Mouse (Mus musculus) MEL (cell line): ENCODE measurements around the gene Crip2.

ENCODE experiments used
- CTCF ChIP-seq, 3 experiments: IDR thresholded peaks in 2 of 3; conservative IDR thresholded peaks in 1 of 3; 2 replicates each; pipeline ENCODE4 v1.5.1; 2011 to 2012; ENCODE audit warnings: low read length in 3 of 3, low read depth in 2 of 3, mild to moderate bottlenecking in 2 of 3, improper control_type of control experiment in 1 of 3, inconsistent platforms in 1 of 3, mixed read lengths in 1 of 3, moderate library complexity in 1 of 3; ENCODE audit not compliant: control insufficient read depth in 1 of 3, insufficient read depth in 1 of 3, poor library complexity in 1 of 3, severe bottlenecking in 1 of 3
- EP300 ChIP-seq, 2 experiments: IDR thresholded peaks; 2 replicates each; pipeline ENCODE4 v1.6.1; 2011; ENCODE audit warnings: improper control_type of control experiment in 2 of 2, low read length in 2 of 2, low read depth in 1 of 2, mild to moderate bottlenecking in 1 of 2
- HCFC1 ChIP-seq: IDR thresholded peaks from 2 replicates; pipeline ENCODE4 v1.6.1; 2012; ENCODE audit warnings: low read depth, mild to moderate bottlenecking, inconsistent platforms, low read length, improper control_type of control experiment, moderate library complexity
- MAFK ChIP-seq: IDR thresholded peaks from 2 replicates; pipeline ENCODE4 v1.6.1; 2011; ENCODE audit warnings: low read depth, mild to moderate bottlenecking, low read length, improper control_type of control experiment, borderline replicate concordance
- MAZ ChIP-seq: IDR thresholded peaks from 2 replicates; pipeline ENCODE4 v1.6.1; 2012; ENCODE audit warnings: low read depth, mild to moderate bottlenecking, inconsistent platforms, low read length, improper control_type of control experiment
- MXI1 ChIP-seq: IDR thresholded peaks from 2 replicates; pipeline ENCODE4 v1.6.1; 2011; ENCODE audit warnings: mild to moderate bottlenecking, low read depth, low read length, improper control_type of control experiment
- POLR2A ChIP-seq, 2 experiments: IDR thresholded peaks; 2 replicates each; pipeline ENCODE4 v1.6.1; 2011 to 2012; ENCODE audit warnings: low read length in 2 of 2, mild to moderate bottlenecking in 2 of 2, control low read depth in 1 of 2, improper control_type of control experiment in 1 of 2, low read depth in 1 of 2, moderate library complexity in 1 of 2; ENCODE audit not compliant: control insufficient read depth in 1 of 2, insufficient read depth in 1 of 2, poor library complexity in 1 of 2
- SIN3A ChIP-seq: IDR thresholded peaks from 2 replicates; pipeline ENCODE4 v1.6.1; 2012; ENCODE audit warnings: low read length, improper control_type of control experiment, inconsistent platforms
- UBTF ChIP-seq: IDR thresholded peaks from 2 replicates; pipeline ENCODE4 v1.6.1; 2012; ENCODE audit warnings: low read depth, mild to moderate bottlenecking, inconsistent platforms, low read length, improper control_type of control experiment, moderate library complexity, borderline replicate concordance; ENCODE audit not compliant: insufficient read depth
- USF1 ChIP-seq: IDR thresholded peaks from 2 replicates; pipeline ENCODE4 v1.6.1; 2014; ENCODE audit warnings: low read depth, mild to moderate bottlenecking, inconsistent platforms, low read length, improper control_type of control experiment, moderate library complexity
- ZC3H11A ChIP-seq: IDR thresholded peaks from 2 replicates; pipeline ENCODE4 v1.6.1; 2012; ENCODE audit warnings: low read depth, mild to moderate bottlenecking, inconsistent platforms, low read length, improper control_type of control experiment

DNA sequence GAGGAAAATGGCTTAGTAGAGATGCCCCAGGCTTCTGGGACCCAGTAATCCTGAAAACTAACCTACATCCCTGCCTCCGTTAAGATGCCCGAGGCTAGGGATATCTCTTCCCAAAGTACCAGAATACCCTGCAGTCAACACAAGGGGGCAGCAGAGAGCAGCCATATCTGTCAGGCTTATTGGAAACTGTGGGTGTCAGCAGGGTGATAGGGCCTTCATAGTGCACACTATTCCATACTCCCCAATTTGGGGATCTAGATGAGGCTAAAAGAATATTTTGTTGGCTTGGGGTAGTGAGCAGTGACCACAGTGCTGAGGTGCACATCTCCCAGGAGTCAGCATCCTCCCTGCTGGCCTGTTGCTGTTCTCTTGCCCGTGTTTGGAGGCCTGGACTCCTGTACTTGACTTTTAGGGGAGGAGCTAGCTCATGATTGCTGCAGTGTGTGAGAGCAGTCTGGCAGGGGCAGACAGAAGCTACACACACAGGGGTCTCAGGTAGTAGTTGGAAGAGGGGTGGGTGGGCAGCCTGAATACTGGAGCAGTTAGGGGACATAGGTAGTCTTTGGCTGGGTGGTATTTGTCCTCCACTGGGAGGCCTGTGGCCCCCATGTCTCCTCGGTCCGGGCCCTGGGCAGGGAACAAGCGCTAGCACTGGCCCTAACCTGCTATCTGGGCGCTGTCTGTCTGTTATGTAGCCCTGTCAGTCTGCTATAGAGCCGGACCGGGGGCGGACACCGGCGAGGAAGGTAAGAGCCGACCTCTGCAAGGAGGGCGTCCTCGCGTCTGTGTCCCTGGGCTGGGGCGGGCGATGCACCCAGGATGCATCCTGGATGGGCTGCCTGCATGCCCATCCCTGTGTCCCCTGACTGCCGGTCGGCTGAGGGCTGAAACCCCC is 20.3 kb upstream of the Crip2 start:
- TF ChIP-seq MXI1 (no peak; the same call in 1 of the 2 replicates), UBTF (no peak), POLR2A (IDR thresholded peaks at IDR 0.05; ENCODE audit: control insufficient read depth in 1 of 2, insufficient read depth in 1 of 2, low read depth in 1 of 2, low read length in 2 of 2, poor library complexity in 1 of 2) (peak in 1 of 2 experiments; percentile 11; a peak in 1 of 4 replicates), CTCF (IDR thresholded peaks at IDR 0.05 in 2 of 3, conservative IDR thresholded peaks at IDR 0.05 in 1 of 3; ENCODE audit: control insufficient read depth in 1 of 3, insufficient read depth in 1 of 3, low read depth in 2 of 3, low read length in 3 of 3, poor library complexity in 1 of 3, severe bottlenecking in 1 of 3) (peak in 2 of 3 experiments; percentile 99 to 100; a peak in 4 of 6 replicates), MAFK (no peak), MAZ (0 out of 2 replicates have a peak, but pooled peaks have one; percentile 56), SIN3A (peak; percentile 44; the same call in 1 of the 2 replicates), USF1 (no peak), EP300 (IDR thresholded peaks at IDR 0.05; ENCODE audit: low read depth in 1 of 2, low read length in 2 of 2) (no peak), HCFC1 (0 out of 2 replicates have a peak, but pooled peaks have one; percentile 24), ZC3H11A (peak; percentile 43)
